Mouse (Mus musculus) limb, embryonic 15.5 days (tissue): Measurements from ENCODE around the gene Isl1. TPM values are rescaled to one million over a fixed set of nuclear protein-coding genes. Genes with fewer than 3 reads are reported as not detected.

Experiments used
- ATAC-seq: fragments of 200-750 bp; cut with Nextera tagmentation; 2 replicates; pipeline ENCODE4 v1.8.0; 2017; ENCODE audit warnings: low read depth, moderate TSS enrichment; ENCODE audit not compliant: insufficient number of reproducible peaks, low FRiP score, low TSS enrichment
- H3K27ac ChIP-seq: fragments of 300-500 bp; sonication (generic); 2 replicates; pipeline ENCODE4 v1.5.1; 2015; ENCODE audit warnings: moderate library complexity, mild to moderate bottlenecking, inconsistent platforms
- H3K27me3 ChIP-seq: fragments of 300-500 bp; sonication (generic); 2 replicates; pipeline ENCODE4 v1.6.1; 2015; ENCODE audit warnings: inconsistent platforms
- H3K36me3 ChIP-seq: fragments of 300-500 bp; sonication (generic); 2 replicates; pipeline ENCODE4 v1.6.1; 2015; ENCODE audit warnings: inconsistent platforms
- H3K4me1 ChIP-seq: fragments of 300-500 bp; sonication (generic); 2 replicates; pipeline ENCODE4 v1.6.1; 2015; ENCODE audit warnings: inconsistent platforms
- H3K4me2 ChIP-seq: fragments of 300-500 bp; sonication (generic); 2 replicates; pipeline ENCODE4 v1.6.1; 2015; ENCODE audit warnings: mild to moderate bottlenecking, inconsistent platforms
- H3K4me3 ChIP-seq: fragments of 300-500 bp; sonication (generic); 2 replicates; pipeline ENCODE4 v1.5.1; 2015; ENCODE audit warnings: mild to moderate bottlenecking, inconsistent platforms
- H3K9ac ChIP-seq: fragments of 300-500 bp; sonication (generic); 2 replicates; pipeline ENCODE4 v1.6.1; 2015; ENCODE audit warnings: inconsistent platforms
- H3K9me3 ChIP-seq: fragments of 300-500 bp; sonication (generic); 2 replicates; pipeline ENCODE4 v1.6.1; 2016; ENCODE audit warnings: inconsistent platforms
- WGBS: fragments of 180-500 bp; shearing (Covaris S2); methylation state at CpG from one replicate; pipeline ENCODE4 v1.1.7; 2015; 5-methylcytosine and 5-hydroxymethylcytosine counted together
- polyA plus RNA-seq: library from polyadenylated mRNA; unstranded; fragments of >200 nt; fragmentation: Nextera tagmentation; extraction: Ambion mirVana; gene quantifications from 2 replicates; pipeline ENCODE4 v1.2.1, GENCODE M21; 2015

The Isl1 gene
- polyA plus RNA-seq, 1 experiment from 2014 or later, result 1.5 TPM

DNA sequence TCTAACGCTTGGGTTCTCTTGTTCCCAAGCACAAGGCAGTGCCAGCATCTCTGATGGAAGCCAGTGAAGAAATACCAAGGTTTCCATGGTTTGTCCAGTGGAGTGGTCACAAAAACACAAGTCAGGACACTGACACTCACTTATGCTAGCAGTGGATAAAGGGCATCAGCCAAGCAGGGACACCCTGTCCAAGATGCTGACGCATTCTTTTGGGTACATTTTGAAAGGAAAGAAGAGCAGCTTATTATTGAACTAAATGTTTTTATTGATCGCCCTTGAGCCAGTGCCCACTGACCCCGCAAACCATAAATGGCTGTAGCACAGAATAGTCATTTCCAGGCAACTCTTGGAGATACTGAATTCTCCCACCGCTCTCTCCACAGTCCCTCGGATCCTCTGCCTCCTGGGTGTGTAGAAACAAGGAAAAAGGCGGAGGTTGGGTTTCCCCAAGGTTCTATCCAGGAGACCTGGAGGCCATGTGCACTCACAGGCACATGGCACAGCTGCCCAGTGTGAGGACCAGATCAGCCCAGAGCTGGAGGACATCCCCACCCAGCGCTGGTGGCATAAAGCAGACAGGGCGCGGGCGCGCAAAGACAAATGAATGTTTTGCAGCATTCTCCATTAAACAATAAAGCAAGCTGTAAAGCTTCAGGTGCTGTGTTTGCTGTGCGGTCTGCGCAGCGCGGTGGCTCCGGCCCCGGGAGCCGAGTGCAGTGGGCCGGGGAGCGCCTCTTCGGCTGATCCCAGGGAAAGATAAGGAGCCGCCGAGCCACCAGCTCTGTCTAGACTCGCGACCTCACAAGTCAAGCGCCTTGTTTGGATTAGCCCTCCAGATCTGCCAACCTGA, 16.0 kb downstream of the Isl1 start:
- Histone ChIP-seq H3K27ac (no peak overlapping the region), H3K9me3 (no peaks in the 10 kb centered on the region), H3K36me3 (no peaks in the 10 kb centered on the region), H3K27me3 (peaks cover 53% of the 10 kb centered on the region), H3K4me2 (peak overlapping the region; percentile 24; the same call in 1 of the 2 replicates), H3K9ac (no peak overlapping the region), H3K4me1 (peaks cover 11% of the 10 kb centered on the region), H3K4me3 (peak overlapping the region; percentile 13; the same call in 1 of the 2 replicates)
- no peak for ATAC-seq
- WGBS, result 7% methylated on average over 27 of the region's 27 CpGs

DNA sequence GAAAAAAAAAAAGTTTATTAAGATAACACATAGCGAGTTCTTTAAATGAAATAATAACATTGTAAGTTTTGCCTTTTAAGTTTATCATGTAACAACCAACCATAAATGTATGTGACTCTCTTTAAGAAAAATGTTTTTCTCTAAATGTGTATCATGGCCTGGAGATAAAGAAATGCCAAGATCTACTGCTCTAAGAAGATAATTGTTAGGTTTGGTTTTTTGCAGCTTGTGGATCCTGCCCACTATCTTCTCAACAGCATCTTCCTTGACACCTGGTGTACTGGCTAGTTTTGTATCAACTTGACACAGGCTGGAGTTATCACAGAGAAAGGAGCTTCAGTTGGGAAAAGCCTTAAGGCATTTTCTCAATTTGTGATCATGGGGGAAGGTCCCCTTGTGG, 19.8 kb downstream of the Isl1 start:
- H3K27ac ChIP-seq, result no peak overlapping the region
- H3K4me3 ChIP-seq, result no peak overlapping the region
- peaks cover 5% of the 10 kb centered on the region for H3K4me1 ChIP-seq
- H3K9me3 ChIP-seq, result no peaks in the 10 kb centered on the region
- peaks cover 21% of the 10 kb centered on the region for H3K27me3 ChIP-seq
- no peak overlapping the region for H3K4me2 ChIP-seq
- H3K9ac ChIP-seq, result no peak overlapping the region
- no peaks in the 10 kb centered on the region for H3K36me3 ChIP-seq
- WGBS, result 91% methylated on average over 1 of the region's 1 CpGs
- no peak for ATAC-seq

DNA sequence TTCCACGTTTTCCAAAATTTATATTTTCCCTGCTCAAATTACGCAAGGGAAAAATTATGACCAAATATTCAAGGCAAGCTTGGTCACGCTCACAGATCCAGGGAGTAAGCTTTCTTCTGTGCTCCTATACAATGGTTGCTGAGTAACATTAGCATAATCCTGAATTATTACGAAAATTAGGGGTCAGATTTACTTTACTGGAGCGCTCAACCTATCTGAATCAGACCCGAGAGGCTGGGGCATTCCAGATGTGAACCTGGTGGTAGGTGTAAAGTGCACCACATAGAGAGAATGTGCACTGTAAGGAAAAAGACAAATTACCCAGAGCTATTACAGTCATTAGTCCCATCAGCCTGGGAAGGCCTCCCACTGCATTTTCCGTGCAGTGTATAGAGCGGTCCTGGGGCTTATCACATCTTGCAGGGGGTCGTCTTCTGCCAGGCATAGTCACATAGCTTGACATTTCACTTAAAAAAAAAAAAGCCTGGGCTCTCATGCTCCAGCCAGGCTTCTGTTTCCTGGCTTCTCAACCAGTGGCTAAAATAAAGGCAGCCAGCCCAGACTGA, 30.2 kb downstream of the Isl1 start:
- Histone ChIP-seq H3K9me3 (no peaks in the 10 kb centered on the region), H3K27ac (no peak overlapping the region), H3K4me2 (no peak overlapping the region), H3K9ac (no peak overlapping the region), H3K36me3 (no peaks in the 10 kb centered on the region), H3K4me1 (no peaks in the 10 kb centered on the region), H3K27me3 (no peaks in the 10 kb centered on the region), H3K4me3 (no peak overlapping the region)
- WGBS, result 39% methylated on average over 9 of the region's 9 CpGs
- ATAC-seq, result no peak
